Mouse (Mus musculus): ENCODE measurements around the gene Lancl3. TPM values are rescaled to one million over a fixed set of nuclear protein-coding genes. Genes with fewer than 3 reads are reported as not detected.
"Not testable (repeated sequence)": the region's sequence is repeated elsewhere in the genome, so short reads cannot be mapped to it uniquely, and the experiment has no call there.

Gene Lancl3
- polyA plus RNA-seq, 1 experiment from 2014 or later = 0.70 TPM

DNA sequence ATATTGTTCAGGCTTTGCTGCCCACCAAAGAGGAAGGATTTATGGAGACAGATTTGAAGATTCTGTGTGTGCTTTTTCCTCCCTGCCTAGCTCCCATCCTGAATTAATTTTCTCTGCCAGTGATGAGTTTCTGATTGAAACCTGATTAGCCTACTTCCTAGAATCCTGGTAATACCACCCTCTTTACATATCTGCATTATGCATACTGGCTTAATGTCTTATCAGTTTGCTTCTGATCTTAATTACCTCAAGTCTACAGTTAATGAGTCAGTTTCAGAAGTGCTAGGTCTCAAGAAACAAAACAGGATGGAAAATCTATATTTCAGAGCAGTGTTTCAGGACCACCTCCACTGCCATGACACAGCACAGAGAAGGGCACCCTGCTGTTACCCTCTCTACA is 116.8 kb downstream of the Lancl3 start:
- ATAC-seq (replicated peaks; ENCODE audit: low FRiP score, low TSS enrichment, low read depth); H3K4me2 ChIP-seq (ENCODE audit: low read length); H3K27me3 ChIP-seq (replicated peaks; ENCODE audit: control insufficient read depth, insufficient read depth, low read length); H3K27ac ChIP-seq (ENCODE audit: low read depth); DNase-seq (ENCODE audit: low spot score); H3K36me3 ChIP-seq (ENCODE audit: control insufficient read depth, insufficient read depth, low read length); H3K4me3 ChIP-seq (ENCODE audit: low read depth, low read length); H3K9ac ChIP-seq (ENCODE audit: low read length); H3K4me1 ChIP-seq (replicated peaks; ENCODE audit: control insufficient read depth, insufficient read depth, low read length); H3K9me3 ChIP-seq (ENCODE audit: control insufficient read depth, low read length): not testable (repeated sequence)

Other genes starting within 250 kb of the Lancl3 start
- gene Fthl17b, start 236.9 kb upstream of the Lancl3 start, polyA plus RNA-seq (2014; fragmentation: Nextera tagmentation; extraction: Ambion mirVana) = not detected in 2 replicates
- not detected in 2 replicates for gene Fthl17c, start 223.3 kb upstream of the Lancl3 start, polyA plus RNA-seq (2014; fragmentation: Nextera tagmentation; extraction: Ambion mirVana)
- gene Fthl17d, start 213.1 kb upstream of the Lancl3 start, polyA plus RNA-seq (2014; fragmentation: Nextera tagmentation; extraction: Ambion mirVana) = not detected in 2 replicates
- not detected in 2 replicates for gene Fthl17e, start 166.4 kb upstream of the Lancl3 start, polyA plus RNA-seq (2014; fragmentation: Nextera tagmentation; extraction: Ambion mirVana)
- not detected in 2 replicates for gene Fthl17f, start 136.9 kb upstream of the Lancl3 start, polyA plus RNA-seq (2014; fragmentation: Nextera tagmentation; extraction: Ambion mirVana)
- not detected in 2 replicates for gene 4930402K13Rik, start 95.3 kb upstream of the Lancl3 start, polyA plus RNA-seq (2014; fragmentation: Nextera tagmentation; extraction: Ambion mirVana)
- not detected in 2 replicates for gene Gm14862, start 57.0 kb downstream of the Lancl3 start, polyA plus RNA-seq (2014; fragmentation: Nextera tagmentation; extraction: Ambion mirVana)
- gene Xk, start 72.9 kb downstream of the Lancl3 start, polyA plus RNA-seq (2014; fragmentation: Nextera tagmentation; extraction: Ambion mirVana) = 4.2 and 4.6 TPM in 2 replicates
- gene H2al1m, start 83.9 kb downstream of the Lancl3 start, polyA plus RNA-seq (2014; fragmentation: Nextera tagmentation; extraction: Ambion mirVana) = not detected in 2 replicates
- gene H2al1k, start 150.7 kb downstream of the Lancl3 start, polyA plus RNA-seq (2014; fragmentation: Nextera tagmentation; extraction: Ambion mirVana) = not detected in 2 replicates